Mouse (Mus musculus) B cell, adult (primary cell): Measurements from ENCODE around the gene Ell. TPM values are rescaled to one million over a fixed set of nuclear protein-coding genes. Genes with fewer than 3 reads are reported as not detected.

Source experiments
- total RNA-seq: library from RNA; stranded (reverse); gene quantifications from 4 replicates; pipeline ENCODE4 v1.2.4, GENCODE M21; 2023; ENCODE audit not compliant: inconsistent age

Ell gene
- total RNA-seq: 27.0 to 37.0 TPM (median 32.5 TPM) in 4 replicates

GRCm38 (mm10) chr8:70539077-70539813 lies at the start of gene Ell:
Ell (plus strand) TSS chr8:70539457.

GRCm38 (mm10) chr8:70492664-70493640 lies 46.3 kb upstream of the Ell start, which contains the start of gene Crlf1:
Crlf1 (plus strand) TSS chr8:70493158.

GRCm38 (mm10) chr8:70506328-70507026 lies 32.8 kb upstream of the Ell start, which contains the start of gene Rex1bd:
Rex1bd (minus strand) TSS chr8:70506752.

GRCm38 (mm10) chr8:70510228-70510915 lies 28.9 kb upstream of the Ell start, which contains the start of gene Uba52:
Uba52 (minus strand) TSS chr8:70510801.

GRCm38 (mm10) chr8:70527512-70528181 lies 11.6 kb upstream of the Ell start, which contains the start of the genes Fkbp8 and Kxd1:
Fkbp8 (plus strand) TSS chr8:70527724.
Kxd1 (minus strand) TSS chr8:70527956.

GRCm38 (mm10) chr8:70593961-70594609 lies 54.8 kb downstream of the Ell start, which contains the start of gene Isyna1:
Isyna1 (plus strand) TSS chr8:70594373.

GRCm38 (mm10) chr8:70608749-70609367 lies 69.6 kb downstream of the Ell start, which contains the start of gene Ssbp4:
Ssbp4 (minus strand) TSS chr8:70608872.

GRCm38 (mm10) chr8:70615894-70616293 lies 76.6 kb downstream of the Ell start, which contains the start of gene Lrrc25:
Lrrc25 (plus strand) TSS chr8:70616155.

GRCm38 (mm10) chr8:70632346-70632892 lies 93.2 kb downstream of the Ell start, which contains the start of gene Gdf15:
Gdf15 (minus strand) TSS chr8:70632456.

Other genes starting within 250 kb of the Ell start
- gene Ddx49, start 237.0 kb upstream of the Ell start, total RNA-seq: 60.2 to 96.0 TPM (median 74.4 TPM) in 4 replicates
- 101 to 125 TPM (median 107 TPM) in 4 replicates for gene Cope, start 236.9 kb upstream of the Ell start, total RNA-seq
- gene Cers1, start 223.7 kb upstream of the Ell start, total RNA-seq: not detected in 4 replicates
- gene Gdf1, start 209.6 kb upstream of the Ell start, total RNA-seq: not detected in 4 replicates
- 70.0 to 77.0 TPM (median 72.2 TPM) in 4 replicates for gene Upf1, start 186.2 kb upstream of the Ell start, total RNA-seq
- gene Comp, start 165.9 kb upstream of the Ell start, total RNA-seq: 0.27 TPM in 1 of 4 replicates, not detected in the others
- gene Crtc1, start 99.9 kb upstream of the Ell start, total RNA-seq: 22.3 to 28.4 TPM (median 23.9 TPM) in 4 replicates
- 7.3 to 8.5 TPM (median 7.7 TPM) in 4 replicates for gene Klhl26, start 62.5 kb upstream of the Ell start, total RNA-seq
- not detected in 4 replicates for gene Tmem59l, start 52.1 kb upstream of the Ell start, total RNA-seq
- gene Crlf1, start 46.3 kb upstream of the Ell start, total RNA-seq: 1.4 TPM in 1 of 4 replicates, not detected in the others
- gene Rex1bd, start 32.7 kb upstream of the Ell start, total RNA-seq: 28.9 to 47.2 TPM (median 37.2 TPM) in 4 replicates
- 2,371 to 2,974 TPM (median 2,811 TPM) in 4 replicates for gene Uba52, start 28.7 kb upstream of the Ell start, total RNA-seq
- gene Fkbp8, start 11.7 kb upstream of the Ell start, total RNA-seq: 246 to 268 TPM (median 258 TPM) in 4 replicates
- gene Kxd1, start 11.5 kb upstream of the Ell start, total RNA-seq: 54.8 to 67.2 TPM (median 60.8 TPM) in 4 replicates
- 95.3 to 112 TPM (median 100 TPM) in 4 replicates for gene Isyna1, start 54.9 kb downstream of the Ell start, total RNA-seq
- 61.1 to 68.9 TPM (median 66.7 TPM) in 4 replicates for gene Ssbp4, start 69.4 kb downstream of the Ell start, total RNA-seq
- 4.0 to 6.8 TPM (median 5.4 TPM) in 4 replicates for gene Lrrc25, start 76.7 kb downstream of the Ell start, total RNA-seq
- gene Gdf15, start 93.0 kb downstream of the Ell start, total RNA-seq: not detected in 4 replicates
- gene Pgpep1, start 120.9 kb downstream of the Ell start, total RNA-seq: 7.3 to 13.8 TPM (median 11.9 TPM) in 4 replicates
- 110 to 142 TPM (median 130 TPM) in 4 replicates for gene Lsm4, start 133.8 kb downstream of the Ell start, total RNA-seq
- 2,155 to 2,567 TPM (median 2,406 TPM) in 4 replicates for gene Jund, start 159.5 kb downstream of the Ell start, total RNA-seq
- 40.3 to 68.5 TPM (median 46.5 TPM) in 4 replicates for gene Iqcn, start 164.0 kb downstream of the Ell start, total RNA-seq
- 0.87 to 2.4 TPM in 2 of 4 replicates, not detected in the others for gene Gm3336, start 179.1 kb downstream of the Ell start, total RNA-seq
- 2.7 to 6.0 TPM (median 3.9 TPM) in 4 replicates for gene Pde4c, start 184.3 kb downstream of the Ell start, total RNA-seq
- gene Rab3a, start 215.2 kb downstream of the Ell start, total RNA-seq: 8.1 to 11.7 TPM (median 10.3 TPM) in 4 replicates
- gene Mpv17l2, start 221.5 kb downstream of the Ell start, total RNA-seq: 23.5 to 28.2 TPM (median 25.8 TPM) in 4 replicates
- 23.1 to 25.4 TPM (median 24.1 TPM) in 4 replicates for gene Pik3r2, start 237.3 kb downstream of the Ell start, total RNA-seq